Mouse (Mus musculus): Measurements from ENCODE around the gene Slc51b. TPM values are rescaled to one million over a fixed set of nuclear protein-coding genes. Genes with fewer than 3 reads are reported as not detected.

Gene Slc51b
- polyA plus RNA-seq, 1 experiment: not detected

DNA sequence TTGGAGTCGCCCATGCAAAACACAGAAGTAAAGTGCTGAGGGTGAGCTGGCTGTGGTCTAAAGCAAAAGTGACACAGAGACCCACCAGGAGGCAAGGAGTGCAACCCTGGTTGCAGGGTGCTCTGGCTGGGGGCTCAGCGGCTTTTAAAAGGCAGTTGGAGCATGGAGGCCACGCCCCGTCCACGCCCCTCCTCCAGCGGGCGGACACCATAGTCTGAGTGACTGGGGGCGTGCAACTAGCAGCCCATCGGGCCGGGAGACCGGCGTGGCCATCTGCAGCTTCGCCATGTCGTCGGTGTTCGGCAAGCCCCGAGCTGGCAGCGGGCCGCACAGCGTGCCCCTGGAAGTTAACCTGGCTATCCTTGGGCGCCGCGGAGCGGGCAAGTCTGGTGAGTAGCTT is 24.5 kb downstream of the Slc51b start, which contains the start of gene Rasl12:
Gene Rasl12, plus strand, starts transcription at position 228 of the 400 bp plus-strand sequence.
- Histone ChIP-seq H3K4me3 (replicated peaks; ENCODE audit: extremely low read depth, low read depth, low read length) (peak within 1 kb of the TSS; percentile 48), H3K4me1 (ENCODE audit: control insufficient read depth, insufficient read depth, low read length) (no peaks in the 10 kb centered on the region)
- TF ChIP-seq CTCF (IDR thresholded peaks at IDR 0.05; ENCODE audit: insufficient read depth, low read length) (no peak), POLR2A (IDR thresholded peaks at IDR 0.05; ENCODE audit: borderline replicate concordance, extremely low read depth, low read depth, low read length) (peak; percentile 87)
- 2% methylated on average over 24 of the region's 24 CpGs for WGBS
- peak; percentile 68 for DNase-seq

DNA sequence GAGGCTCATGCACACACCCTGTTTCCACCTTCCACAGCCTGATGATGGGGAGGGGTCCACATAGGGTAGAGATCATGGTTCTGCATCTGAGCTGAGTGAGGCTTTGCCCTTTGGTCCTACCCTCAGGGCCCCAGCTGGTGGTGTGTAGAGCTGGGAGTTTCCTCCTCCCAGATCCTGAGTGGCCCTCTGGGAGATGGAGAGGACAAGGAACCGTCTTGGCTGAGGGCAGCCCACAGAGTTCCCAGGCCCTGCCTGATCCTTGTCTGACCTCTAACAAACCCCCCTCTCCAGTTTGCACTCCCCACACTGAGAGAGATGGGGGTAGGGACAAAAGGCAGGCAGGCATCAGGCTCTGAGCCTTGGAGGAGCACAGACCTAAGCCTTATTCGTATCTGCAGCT is 28.4 kb downstream of the Slc51b start:
- Histone ChIP-seq H3K4me1 (ENCODE audit: control insufficient read depth, insufficient read depth, low read length) (no peaks in the 10 kb centered on the region), H3K4me3 (replicated peaks; ENCODE audit: extremely low read depth, low read depth, low read length) (no peak overlapping the region)
- no peak for DNase-seq
- TF ChIP-seq CTCF (IDR thresholded peaks at IDR 0.05; ENCODE audit: insufficient read depth, low read length) (no peak), POLR2A (IDR thresholded peaks at IDR 0.05; ENCODE audit: borderline replicate concordance, extremely low read depth, low read depth, low read length) (no peak)
- WGBS: 46% methylated on average over 2 of the region's 2 CpGs

DNA sequence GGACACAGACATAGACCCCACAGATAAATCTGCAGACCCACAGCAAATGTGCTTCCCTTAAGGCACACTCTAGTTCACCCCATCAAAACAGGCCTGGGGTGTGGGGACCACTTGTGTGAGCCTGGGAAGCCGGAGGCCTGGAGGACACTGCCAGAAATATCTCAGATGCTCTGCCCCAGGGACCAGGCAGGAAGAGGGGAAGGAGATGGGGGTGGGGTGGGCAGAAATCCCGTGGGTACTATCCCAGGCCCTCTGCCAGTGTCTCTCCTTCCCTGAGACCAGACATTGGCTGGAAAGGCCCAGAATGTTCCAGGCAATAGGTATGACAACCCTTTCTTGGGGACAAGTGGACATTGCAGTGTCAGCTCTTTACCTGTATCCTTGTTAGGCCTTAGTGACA is 29.1 kb downstream of the Slc51b start:
- WGBS: 43% methylated on average over 2 of the region's 2 CpGs
- no peak for TF ChIP-seq CTCF (IDR thresholded peaks at IDR 0.05; ENCODE audit: insufficient read depth, low read length)
- no peak for TF ChIP-seq POLR2A (IDR thresholded peaks at IDR 0.05; ENCODE audit: borderline replicate concordance, extremely low read depth, low read depth, low read length)
- Histone ChIP-seq H3K4me3 (replicated peaks; ENCODE audit: extremely low read depth, low read depth, low read length) (no peak overlapping the region), H3K4me1 (ENCODE audit: control insufficient read depth, insufficient read depth, low read length) (no peaks in the 10 kb centered on the region)
- no peak for DNase-seq

DNA sequence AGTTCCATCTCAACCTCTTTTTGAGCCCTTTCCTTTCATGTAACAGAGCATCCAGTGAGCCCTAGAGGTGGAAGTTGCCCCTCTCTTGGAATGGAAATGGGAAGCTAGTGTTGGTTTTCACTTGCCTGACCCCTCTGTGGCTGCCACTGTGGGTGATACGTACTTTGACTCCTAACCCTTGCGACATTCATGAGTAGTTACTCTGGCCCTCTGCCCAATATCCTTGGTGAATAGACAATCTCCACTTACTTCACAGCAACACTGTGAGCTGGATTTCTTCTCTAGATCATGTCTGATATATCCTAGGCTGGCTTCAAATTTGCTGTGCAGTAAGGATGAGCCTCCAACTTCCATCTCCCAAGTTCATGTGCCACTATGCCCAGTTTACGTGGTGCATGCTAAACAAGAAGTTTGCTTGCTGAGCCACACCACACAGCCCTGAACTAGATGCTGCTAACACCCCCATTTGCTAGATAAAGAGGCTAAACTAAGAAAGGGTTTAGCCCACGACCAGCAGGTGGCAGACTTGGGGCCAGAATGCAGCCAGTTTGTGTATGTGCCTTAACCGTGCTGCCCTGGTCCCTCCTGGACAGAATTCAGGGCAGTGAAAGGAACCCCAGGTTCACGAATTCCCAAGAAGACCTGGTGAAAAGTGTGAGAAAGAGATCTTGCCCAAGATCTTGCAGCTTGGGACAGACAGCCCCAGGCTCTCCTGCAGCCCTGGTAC is 30.0 kb downstream of the Slc51b start:
- WGBS: 17% methylated on average over 6 of the region's 6 CpGs
- DNase-seq: peak; percentile 73
- Histone ChIP-seq H3K4me1 (ENCODE audit: control insufficient read depth, insufficient read depth, low read length) (no peaks in the 10 kb centered on the region), H3K4me3 (replicated peaks; ENCODE audit: extremely low read depth, low read depth, low read length) (no peak overlapping the region)
- peak; percentile 85 for TF ChIP-seq CTCF (IDR thresholded peaks at IDR 0.05; ENCODE audit: insufficient read depth, low read length)
- TF ChIP-seq POLR2A (IDR thresholded peaks at IDR 0.05; ENCODE audit: borderline replicate concordance, extremely low read depth, low read depth, low read length): no peak

DNA sequence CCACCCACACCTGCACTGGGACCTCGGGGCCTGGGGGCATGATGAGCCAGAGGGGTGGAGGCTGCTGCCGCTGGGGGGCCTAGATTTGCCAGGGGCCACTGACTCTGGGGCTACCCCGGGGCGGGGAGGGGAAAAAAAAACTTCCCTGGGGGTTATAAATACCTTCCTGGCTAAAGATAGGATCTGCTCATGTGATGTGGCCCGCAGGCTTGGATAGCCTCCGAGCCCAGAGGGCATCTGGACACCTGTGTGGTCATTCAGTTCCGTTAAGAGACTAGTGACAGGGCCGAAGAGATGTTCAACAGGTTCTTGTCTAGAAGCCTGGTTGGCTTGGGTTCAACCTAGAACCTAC is 31.2 kb downstream of the Slc51b start, which contains the start of gene Kbtbd13:
Gene Kbtbd13, minus strand, starts transcription at position 40 of the 352 bp plus-strand sequence.
- peak within 1 kb of the TSS; percentile 11 for H3K4me3 ChIP-seq (replicated peaks; ENCODE audit: extremely low read depth, low read depth, low read length)
- no peaks in the 10 kb centered on the region for H3K4me1 ChIP-seq (ENCODE audit: control insufficient read depth, insufficient read depth, low read length)
- DNase-seq: no peak
- 40% methylated on average over 8 of the region's 8 CpGs for WGBS
- TF ChIP-seq CTCF (IDR thresholded peaks at IDR 0.05; ENCODE audit: insufficient read depth, low read length): no peak
- no peak for TF ChIP-seq POLR2A (IDR thresholded peaks at IDR 0.05; ENCODE audit: borderline replicate concordance, extremely low read depth, low read depth, low read length)

DNA sequence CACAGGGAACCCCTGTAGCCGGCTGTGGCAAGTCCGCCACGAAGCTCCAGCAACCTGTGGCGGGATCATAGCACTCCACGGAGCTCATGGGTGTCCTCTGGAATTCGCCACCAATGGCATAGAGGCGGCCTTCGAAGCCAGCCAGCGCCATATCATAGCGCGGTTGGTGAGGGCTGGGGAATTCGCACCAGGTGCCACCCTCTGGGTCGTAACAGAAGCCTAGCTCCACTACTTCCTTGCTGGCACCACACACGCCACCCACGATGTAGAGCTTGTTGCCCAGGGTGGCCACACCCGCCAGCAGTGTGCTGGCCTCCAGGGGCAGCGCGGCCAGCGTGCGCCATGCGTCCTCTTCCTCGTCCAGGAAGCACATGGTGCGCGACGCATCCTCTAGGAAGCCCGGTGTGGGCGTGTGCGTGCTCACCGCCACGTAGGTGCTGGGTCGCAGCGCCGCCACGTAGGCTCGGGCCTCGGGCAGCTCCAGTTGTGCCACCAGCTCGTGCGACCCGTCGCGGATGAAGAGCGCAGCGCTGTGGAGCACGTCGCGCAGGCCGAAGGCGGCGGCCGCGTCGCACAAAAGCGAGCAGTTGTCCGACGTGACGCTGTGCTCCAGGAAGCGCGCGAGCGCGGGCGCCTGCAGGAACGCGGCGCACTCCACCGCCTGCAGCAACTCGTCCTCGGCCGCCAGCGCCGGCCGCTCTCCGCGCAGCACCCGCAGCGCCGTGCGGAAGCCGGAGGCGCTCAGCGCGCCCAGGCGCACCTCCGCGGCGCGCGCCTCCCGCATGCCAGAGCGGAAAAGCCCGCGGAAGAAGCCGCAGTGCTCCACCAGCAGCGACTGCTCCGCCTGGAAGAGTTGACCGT is 31.8 kb downstream of the Slc51b start:
- peak overlapping the region; percentile 11 for H3K4me3 ChIP-seq (replicated peaks; ENCODE audit: extremely low read depth, low read depth, low read length)
- TF ChIP-seq POLR2A (IDR thresholded peaks at IDR 0.05; ENCODE audit: borderline replicate concordance, extremely low read depth, low read depth, low read length) (no peak), CTCF (IDR thresholded peaks at IDR 0.05; ENCODE audit: insufficient read depth, low read length) (no peak)
- H3K4me1 ChIP-seq (ENCODE audit: control insufficient read depth, insufficient read depth, low read length): no peaks in the 10 kb centered on the region
- WGBS: 14% methylated on average over 96 of the region's 96 CpGs
- no peak for DNase-seq

DNA sequence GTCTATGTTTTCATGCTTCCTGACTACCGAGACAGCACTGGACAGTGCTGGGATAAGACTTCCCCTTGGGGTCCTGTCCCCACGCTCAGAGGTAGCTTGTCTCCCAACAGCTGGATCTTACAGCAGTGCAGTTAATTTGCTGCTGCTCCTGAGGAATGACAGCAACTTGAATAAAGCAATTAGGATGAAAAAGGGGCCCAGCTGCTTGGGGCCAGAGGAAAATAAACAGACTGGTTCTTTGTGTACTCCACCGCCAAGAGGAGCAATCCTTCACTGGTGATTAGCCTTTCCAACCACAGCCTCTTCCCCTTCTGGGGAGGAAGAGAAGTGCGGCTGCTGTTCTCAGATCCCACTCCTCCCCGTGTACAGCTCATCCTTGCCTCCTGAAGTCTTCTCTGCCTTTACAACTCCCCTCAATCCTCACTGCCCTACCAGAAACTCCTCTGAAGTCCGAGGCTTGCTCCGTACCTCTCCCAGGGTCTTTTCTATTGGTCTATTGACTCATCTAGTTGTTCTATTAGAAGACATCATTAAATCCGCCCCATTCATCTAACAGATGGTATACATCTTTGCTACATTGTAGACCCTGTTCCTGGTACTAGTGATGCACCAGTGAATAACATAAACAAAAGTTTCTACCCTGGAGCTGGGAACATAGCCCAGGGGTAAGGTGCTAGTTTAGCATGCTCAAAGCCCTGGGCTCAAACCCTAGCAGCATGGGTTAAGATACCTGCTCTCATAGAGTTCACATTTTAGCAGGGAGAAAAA is 36.2 kb downstream of the Slc51b start:
- Histone ChIP-seq H3K4me1 (ENCODE audit: control insufficient read depth, insufficient read depth, low read length) (peaks cover 3% of the 10 kb centered on the region; the same call in 1 of the 2 replicates), H3K4me3 (replicated peaks; ENCODE audit: extremely low read depth, low read depth, low read length) (no peak overlapping the region)
- 0 out of 2 replicates have a peak, but pooled peaks have one; percentile 32 for TF ChIP-seq CTCF (IDR thresholded peaks at IDR 0.05; ENCODE audit: insufficient read depth, low read length)
- TF ChIP-seq POLR2A (IDR thresholded peaks at IDR 0.05; ENCODE audit: borderline replicate concordance, extremely low read depth, low read depth, low read length): no peak
- no peak for DNase-seq
- 23% methylated on average over 8 of the region's 8 CpGs for WGBS

DNA sequence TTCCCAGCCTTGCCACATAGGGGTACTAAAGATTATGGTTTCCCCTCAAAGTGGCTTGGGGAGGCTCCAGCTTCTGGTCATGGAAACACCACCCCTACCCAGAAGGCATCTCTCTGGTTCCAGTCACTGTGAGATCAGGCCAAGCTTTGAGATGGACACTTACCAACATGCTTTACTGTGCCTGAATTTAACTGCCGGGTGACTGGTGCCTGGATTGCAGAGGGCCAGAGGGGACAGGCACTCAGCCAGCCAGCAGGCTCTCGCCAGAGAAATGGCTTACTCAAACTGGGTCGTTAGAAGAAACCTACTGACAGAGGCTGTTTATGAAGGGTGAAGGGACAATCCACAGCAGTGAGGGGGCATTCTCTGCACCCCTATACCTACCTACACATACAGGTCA is 38.5 kb downstream of the Slc51b start:
- 45% methylated on average over 3 of the region's 3 CpGs for WGBS
- peaks cover 3% of the 10 kb centered on the region; the same call in 1 of the 2 replicates for H3K4me1 ChIP-seq (ENCODE audit: control insufficient read depth, insufficient read depth, low read length)
- no peak for DNase-seq
- TF ChIP-seq POLR2A (IDR thresholded peaks at IDR 0.05; ENCODE audit: borderline replicate concordance, extremely low read depth, low read depth, low read length) (no peak), CTCF (IDR thresholded peaks at IDR 0.05; ENCODE audit: insufficient read depth, low read length) (no peak)
- no peak overlapping the region for H3K4me3 ChIP-seq (replicated peaks; ENCODE audit: extremely low read depth, low read depth, low read length)

DNA sequence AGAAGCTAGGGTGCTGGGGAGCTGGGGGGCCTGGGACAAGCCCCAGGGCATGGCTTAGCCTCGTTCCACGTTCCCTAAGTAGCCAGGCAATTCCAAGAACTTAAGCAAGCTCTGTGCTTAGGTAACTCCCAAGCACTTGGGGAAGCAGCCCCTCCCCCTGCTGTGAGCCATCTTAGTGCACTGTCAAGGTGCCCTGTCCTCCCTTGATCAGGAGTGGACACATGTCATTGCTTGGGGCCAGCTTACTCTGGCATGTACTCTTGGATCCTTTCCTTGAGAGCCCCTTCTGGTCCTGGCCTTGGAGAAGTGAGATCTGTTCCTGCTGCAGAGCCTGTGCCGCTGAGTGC is 40.0 kb downstream of the Slc51b start:
- DNase-seq: no peak
- WGBS: 44% methylated on average over 3 of the region's 3 CpGs
- TF ChIP-seq CTCF (IDR thresholded peaks at IDR 0.05; ENCODE audit: insufficient read depth, low read length) (no peak), POLR2A (IDR thresholded peaks at IDR 0.05; ENCODE audit: borderline replicate concordance, extremely low read depth, low read depth, low read length) (no peak)
- peaks cover 3% of the 10 kb centered on the region; the same call in 1 of the 2 replicates for H3K4me1 ChIP-seq (ENCODE audit: control insufficient read depth, insufficient read depth, low read length)
- H3K4me3 ChIP-seq (replicated peaks; ENCODE audit: extremely low read depth, low read depth, low read length): no peak overlapping the region

Data from lung, adult 2 months (tissue).